Mouse (Mus musculus): ENCODE results near the gene C77080. TPM values are rescaled to one million over a fixed set of nuclear protein-coding genes. Genes with fewer than 3 reads are reported as not detected.

Gene C77080
- total RNA-seq, 2 experiments from 2014 or later, result 22.5 to 25.9 TPM

- no peak for TF ChIP-seq CTCF (IDR thresholded peaks at IDR 0.05)
- Histone ChIP-seq H3K27ac (no peak overlapping the region), H3K4me3 (no peak overlapping the region)
- intact Hi-C loops (cut with DNase I), result no loop called here
- no peak for DNase-seq (ENCODE audit: extremely low spot score in 1 of 2, low spot score in 2 of 2)
These were observed 26.7 kb downstream of the C77080 start for GRCm38 (mm10) chr4:129234488-129234887.

GRCm38 (mm10) chr4:129232561-129233360, 28.4 kb downstream of the C77080 start:
- no peak for TF ChIP-seq CTCF (IDR thresholded peaks at IDR 0.05)
- intact Hi-C loops (cut with DNase I), result no loop called here
- no peak for DNase-seq (ENCODE audit: extremely low spot score in 1 of 2, low spot score in 2 of 2)
- Histone ChIP-seq H3K4me3 (no peak overlapping the region), H3K27ac (no peak overlapping the region)

DNA sequence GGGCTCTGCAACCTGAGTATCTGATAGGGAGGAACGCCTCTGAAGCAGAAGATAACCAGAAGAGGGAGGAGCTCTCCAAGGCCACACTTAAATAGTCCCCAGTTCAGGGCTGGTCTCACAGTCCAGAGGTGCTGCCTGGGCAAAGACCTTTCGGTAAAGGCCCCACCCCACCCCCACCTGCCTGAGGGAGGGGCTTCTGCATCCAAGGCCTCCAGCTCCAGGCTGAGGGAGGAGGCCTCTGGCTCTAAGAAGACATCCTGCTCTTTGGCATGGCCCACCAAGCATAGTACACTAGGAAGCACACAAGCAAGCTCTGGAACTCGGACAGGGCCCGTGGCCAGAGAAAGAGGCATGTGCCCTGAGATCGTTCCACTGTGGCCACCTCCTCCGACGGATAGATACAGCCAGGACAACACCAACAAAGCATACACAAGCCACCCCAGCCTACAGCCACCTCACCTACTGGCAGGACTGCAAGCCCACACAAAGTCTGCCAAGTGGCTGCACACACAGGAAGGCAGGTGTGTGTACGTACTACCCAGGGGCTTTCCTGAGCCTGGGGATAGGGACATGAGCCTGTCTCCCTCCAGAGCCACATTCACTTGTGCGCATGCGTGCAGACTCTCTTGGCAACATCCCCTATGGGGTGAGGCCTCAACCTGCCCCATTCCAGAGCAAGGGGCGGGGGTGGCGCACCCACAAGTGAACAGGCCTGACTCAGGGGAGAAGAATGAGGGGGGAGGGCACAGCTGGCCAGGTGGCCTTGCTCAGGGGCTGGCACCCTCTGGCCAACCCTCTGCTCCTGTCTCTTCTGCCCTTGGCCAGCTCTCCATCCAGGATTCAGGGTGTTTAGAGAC, 29.4 kb downstream of the C77080 start:
- no peak for DNase-seq (ENCODE audit: extremely low spot score in 1 of 2, low spot score in 2 of 2)
- intact Hi-C loops (cut with DNase I), result no loop called here
- no peak for TF ChIP-seq CTCF (IDR thresholded peaks at IDR 0.05)
- H3K27ac ChIP-seq, result no peak overlapping the region
- no peak overlapping the region for H3K4me3 ChIP-seq

GRCm38 (mm10) chr4:129230926-129231325, 30.3 kb downstream of the C77080 start:
- DNase-seq (ENCODE audit: extremely low spot score in 1 of 2, low spot score in 2 of 2), result no peak
- no peak for TF ChIP-seq CTCF (IDR thresholded peaks at IDR 0.05)
- Histone ChIP-seq H3K27ac (no peak overlapping the region), H3K4me3 (no peak overlapping the region)
- intact Hi-C loops (cut with DNase I), result no loop called here

GRCm38 (mm10) chr4:129227985-129228381, 33.2 kb downstream of the C77080 start:
- intact Hi-C loops (cut with DNase I), result loop anchor here (5.0 kb wide), 1 partner anchor 34 kb away; the partner anchor contains the start of gene C77080
- H3K27ac ChIP-seq, result no peak overlapping the region
- no peak for DNase-seq (ENCODE audit: extremely low spot score in 1 of 2, low spot score in 2 of 2)
- no peak for TF ChIP-seq CTCF (IDR thresholded peaks at IDR 0.05)
- H3K4me3 ChIP-seq, result no peak overlapping the region

DNA sequence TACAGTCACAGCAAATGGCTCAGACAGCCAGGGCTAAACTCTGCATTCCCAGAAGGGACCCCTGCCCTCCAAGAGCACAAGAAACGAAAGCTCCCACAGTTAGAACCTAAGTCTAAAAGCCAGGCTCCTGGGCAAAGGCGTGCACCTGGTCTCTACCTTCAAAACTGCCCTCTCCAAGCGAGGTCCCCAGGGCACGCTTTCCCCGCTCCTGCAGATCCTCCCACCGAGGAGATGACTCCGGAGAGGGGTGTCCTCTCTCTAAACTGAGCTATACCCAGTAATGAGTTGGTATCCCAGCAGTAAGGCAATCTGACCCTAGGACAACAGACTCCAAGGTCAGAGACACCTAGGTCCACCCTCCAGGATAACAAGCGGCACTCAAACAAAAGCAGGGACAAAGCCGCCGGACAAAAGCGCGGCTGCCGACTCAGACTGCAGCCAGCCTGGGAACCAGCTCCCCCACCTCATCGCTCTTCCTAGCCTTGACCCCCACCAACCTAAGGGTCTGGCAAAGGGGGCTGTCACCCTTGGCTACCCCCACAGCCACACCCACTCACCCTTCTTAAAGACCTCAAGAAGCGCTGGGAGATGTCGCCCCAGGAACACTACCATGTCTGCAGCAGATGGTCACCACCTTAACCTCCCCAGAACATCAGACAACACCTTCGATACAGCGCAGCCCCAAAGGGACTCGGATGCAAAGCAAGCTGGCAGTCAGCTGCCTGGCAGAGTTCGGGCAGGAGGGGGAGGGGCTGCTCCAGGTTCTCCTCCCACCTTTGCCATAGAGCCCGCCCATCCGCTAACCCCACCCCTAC, 33.8 kb downstream of the C77080 start:
- no peak for TF ChIP-seq CTCF (IDR thresholded peaks at IDR 0.05)
- 0 out of 2 replicates have a peak overlapping the region, but pooled peaks have one; percentile 11 for H3K4me3 ChIP-seq
- DNase-seq (ENCODE audit: extremely low spot score in 1 of 2, low spot score in 2 of 2), result no peak
- intact Hi-C loops (cut with DNase I), result loop anchor here (5.0 kb wide), 1 partner anchor 35 kb away; the partner anchor contains the start of gene C77080
- no peak overlapping the region for H3K27ac ChIP-seq

DNA sequence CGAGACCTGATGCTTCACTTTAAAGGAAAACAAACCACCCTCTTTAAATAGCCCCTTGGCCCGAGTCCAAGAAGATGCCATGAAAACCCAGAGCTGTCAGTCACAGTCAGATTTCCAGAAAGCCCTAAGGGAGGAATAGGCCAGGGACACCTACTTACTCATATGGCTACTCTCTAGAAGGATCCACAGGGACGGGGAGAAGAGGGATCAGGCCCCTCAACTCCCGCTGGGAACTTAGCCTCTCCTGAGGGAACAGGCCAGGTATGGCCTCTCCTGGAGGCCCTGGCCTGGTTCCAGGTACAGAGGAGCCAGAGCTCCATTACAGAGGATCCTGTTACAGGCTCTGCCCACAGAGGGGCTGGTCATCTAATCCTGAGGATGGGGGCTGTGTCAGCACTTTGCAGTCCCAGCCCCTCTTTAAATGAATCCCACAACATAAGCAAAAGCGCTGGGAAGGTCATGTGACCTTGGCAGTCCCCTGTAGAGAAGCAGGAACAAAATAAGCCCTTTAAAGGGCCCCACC, 34.7 kb downstream of the C77080 start:
- Histone ChIP-seq H3K27ac (no peak overlapping the region), H3K4me3 (no peak overlapping the region)
- TF ChIP-seq CTCF (IDR thresholded peaks at IDR 0.05), result no peak
- intact Hi-C loops (cut with DNase I), result loop anchor here (5.0 kb wide), 1 partner anchor 36 kb away; the partner anchor contains the start of gene C77080
- DNase-seq (ENCODE audit: extremely low spot score in 1 of 2, low spot score in 2 of 2), result no peak

DNA sequence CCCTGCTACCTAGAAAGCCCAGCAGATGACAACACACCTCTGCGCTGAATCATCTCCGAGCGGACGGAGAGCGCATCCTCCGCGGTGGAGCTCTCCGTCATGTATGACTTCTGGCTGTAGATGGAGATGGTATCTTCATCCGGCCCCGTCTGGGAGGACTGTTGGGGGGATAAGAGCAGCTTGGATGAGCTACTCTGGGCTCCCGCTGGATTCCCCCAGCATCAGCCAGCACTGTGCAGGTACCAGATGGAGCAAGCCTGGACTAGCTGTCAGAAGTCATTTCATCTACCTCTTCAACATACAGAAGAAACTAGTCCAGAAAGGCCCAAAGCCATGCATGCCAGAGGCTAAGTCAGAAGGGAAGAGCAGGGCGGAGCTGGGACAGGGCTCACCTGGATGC, 35.9 kb downstream of the C77080 start:
- TF ChIP-seq CTCF (IDR thresholded peaks at IDR 0.05), result no peak
- intact Hi-C loops (cut with DNase I), result loop anchor here (5.0 kb wide), 1 partner anchor 37 kb away; the partner anchor contains the start of gene C77080
- no peak overlapping the region for H3K27ac ChIP-seq
- DNase-seq (ENCODE audit: extremely low spot score in 1 of 2, low spot score in 2 of 2), result no peak
- H3K4me3 ChIP-seq, result no peak overlapping the region

DNA sequence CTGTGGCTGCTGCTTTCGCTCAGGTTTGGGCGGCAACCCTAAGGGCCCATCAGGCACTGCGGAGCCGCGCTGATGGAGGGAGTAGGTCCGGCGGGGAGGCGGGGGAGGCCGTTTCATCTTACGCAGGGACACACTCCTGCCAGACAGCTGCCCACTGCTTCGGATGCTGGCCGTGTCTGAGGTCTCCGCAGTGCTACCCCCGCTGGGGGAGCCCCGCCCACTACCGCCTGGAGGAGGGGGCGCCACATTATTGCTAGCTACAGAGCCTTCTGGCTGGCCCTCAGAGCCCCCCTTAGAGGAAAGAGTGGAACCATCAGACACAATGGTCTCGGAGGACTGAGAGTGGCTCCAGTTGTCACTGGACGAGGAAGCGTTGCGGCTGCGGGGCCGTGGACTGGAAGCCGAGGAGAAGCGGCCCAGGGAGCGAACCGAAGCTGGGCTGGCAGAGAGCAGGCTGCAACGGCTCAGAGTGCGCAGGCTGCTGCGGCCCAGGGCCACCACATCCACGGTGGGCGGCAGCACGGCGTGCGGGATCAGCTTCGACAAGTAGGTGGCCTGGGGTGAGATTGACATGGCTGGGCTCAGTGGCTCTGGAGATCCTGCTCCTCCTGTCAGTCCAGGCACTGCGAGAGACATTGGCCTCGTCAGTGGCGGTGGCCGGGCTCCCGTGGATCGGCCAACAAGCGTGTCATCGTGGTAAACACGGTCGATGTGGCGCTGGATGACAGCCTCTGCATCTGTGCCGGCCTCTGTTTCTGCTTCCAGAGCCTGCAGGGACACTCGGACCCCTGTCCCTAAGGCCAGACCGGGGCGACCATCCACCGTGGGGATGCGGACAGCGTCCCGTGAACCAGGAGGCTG, 37.6 kb downstream of the C77080 start:
- peak overlapping the region; percentile 50; the same call in 1 of the 2 replicates for H3K27ac ChIP-seq
- intact Hi-C loops (cut with DNase I), result no loop called here
- H3K4me3 ChIP-seq, result peak overlapping the region; percentile 10; the same call in 1 of the 2 replicates
- no peak for DNase-seq (ENCODE audit: extremely low spot score in 1 of 2, low spot score in 2 of 2)
- TF ChIP-seq CTCF (IDR thresholded peaks at IDR 0.05), result no peak
